Mouse (Mus musculus) limb, embryonic 15.5 days (tissue): Measurements from ENCODE around the gene Ffar1. TPM values are rescaled to one million over a fixed set of nuclear protein-coding genes. Genes with fewer than 3 reads are reported as not detected.

Experiments
- ATAC-seq: fragments of 200-750 bp; cut with Nextera tagmentation; 2 replicates; pipeline ENCODE4 v1.8.0; 2017; ENCODE audit warnings: low read depth, moderate TSS enrichment; ENCODE audit not compliant: insufficient number of reproducible peaks, low FRiP score, low TSS enrichment
- H3K27ac ChIP-seq: fragments of 300-500 bp; sonication (generic); 2 replicates; pipeline ENCODE4 v1.5.1; 2015; ENCODE audit warnings: moderate library complexity, mild to moderate bottlenecking, inconsistent platforms
- H3K27me3 ChIP-seq: fragments of 300-500 bp; sonication (generic); 2 replicates; pipeline ENCODE4 v1.6.1; 2015; ENCODE audit warnings: inconsistent platforms
- H3K36me3 ChIP-seq: fragments of 300-500 bp; sonication (generic); 2 replicates; pipeline ENCODE4 v1.6.1; 2015; ENCODE audit warnings: inconsistent platforms
- H3K4me1 ChIP-seq: fragments of 300-500 bp; sonication (generic); 2 replicates; pipeline ENCODE4 v1.6.1; 2015; ENCODE audit warnings: inconsistent platforms
- H3K4me2 ChIP-seq: fragments of 300-500 bp; sonication (generic); 2 replicates; pipeline ENCODE4 v1.6.1; 2015; ENCODE audit warnings: mild to moderate bottlenecking, inconsistent platforms
- H3K4me3 ChIP-seq: fragments of 300-500 bp; sonication (generic); 2 replicates; pipeline ENCODE4 v1.5.1; 2015; ENCODE audit warnings: mild to moderate bottlenecking, inconsistent platforms
- H3K9ac ChIP-seq: fragments of 300-500 bp; sonication (generic); 2 replicates; pipeline ENCODE4 v1.6.1; 2015; ENCODE audit warnings: inconsistent platforms
- H3K9me3 ChIP-seq: fragments of 300-500 bp; sonication (generic); 2 replicates; pipeline ENCODE4 v1.6.1; 2016; ENCODE audit warnings: inconsistent platforms
- WGBS: fragments of 180-500 bp; shearing (Covaris S2); methylation state at CpG from one replicate; pipeline ENCODE4 v1.1.7; 2015; 5-methylcytosine and 5-hydroxymethylcytosine counted together
- polyA plus RNA-seq: library from polyadenylated mRNA; unstranded; fragments of >200 nt; fragmentation: Nextera tagmentation; extraction: Ambion mirVana; gene quantifications from 2 replicates; pipeline ENCODE4 v1.2.1, GENCODE M21; 2015

The Ffar1 gene
- not detected in 2 replicates for polyA plus RNA-seq

DNA sequence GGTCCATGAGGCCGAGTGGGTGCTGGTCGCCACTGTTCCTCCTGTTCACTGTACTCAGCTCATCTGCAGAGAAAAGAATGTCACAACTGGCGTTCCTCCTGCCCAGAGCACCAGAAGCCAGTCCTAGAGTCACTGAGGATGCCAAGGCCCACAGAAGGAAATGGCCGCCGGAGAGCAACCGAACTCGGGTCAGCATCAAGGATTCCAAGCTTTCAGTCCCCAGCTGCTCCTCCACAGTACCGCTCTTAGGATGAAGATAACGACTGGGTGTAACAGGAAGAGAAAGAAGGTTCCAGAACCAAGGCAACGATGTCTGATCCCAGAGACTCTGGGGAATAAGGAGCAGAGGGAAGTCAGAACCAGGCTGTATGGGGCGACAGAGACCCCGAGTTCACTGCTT, at the start of gene Ffar1:
Gene Ffar1, minus strand, starts transcription at position 101 of the 400 bp plus-strand sequence.
- Histone ChIP-seq H3K27me3 (peaks cover 1% of the 10 kb centered on the region; the same call in 1 of the 2 replicates), H3K9me3 (no peaks in the 10 kb centered on the region), H3K4me3 (no peak within 1 kb of the TSS), H3K9ac (no peak within 1 kb of the TSS), H3K27ac (no peak within 1 kb of the TSS), H3K4me1 (no peaks in the 10 kb centered on the region; the same call in 1 of the 2 replicates), H3K4me2 (no peak within 1 kb of the TSS), H3K36me3 (no peaks in the 10 kb centered on the region)
- WGBS = 85% methylated on average over 12 of the region's 12 CpGs
- ATAC-seq = no peak

- no peak overlapping the region for H3K27ac ChIP-seq
- no peaks in the 10 kb centered on the region for H3K36me3 ChIP-seq
- 0 out of 2 replicates have a peak, but pooled peaks cover 3% of the 10 kb centered on the region for H3K27me3 ChIP-seq
- no peaks in the 10 kb centered on the region for H3K9me3 ChIP-seq
- no peak overlapping the region for H3K9ac ChIP-seq
- 65% methylated on average over 6 of the region's 6 CpGs for WGBS
- no peak overlapping the region for H3K4me3 ChIP-seq
- no peak for ATAC-seq
- no peak overlapping the region for H3K4me2 ChIP-seq
- peaks cover 17% of the 10 kb centered on the region for H3K4me1 ChIP-seq
Measured at GRCm38 (mm10) chr7:30909773-30910172, 48.4 kb upstream of the Ffar1 start.

- H3K4me1 ChIP-seq = peaks cover 17% of the 10 kb centered on the region
- H3K9ac ChIP-seq = no peak overlapping the region
- H3K9me3 ChIP-seq = no peaks in the 10 kb centered on the region
- H3K27ac ChIP-seq = no peak overlapping the region
- 0 out of 2 replicates have a peak, but pooled peaks have one; percentile 30 for ATAC-seq
- no peaks in the 10 kb centered on the region for H3K36me3 ChIP-seq
- WGBS = 24% methylated on average over 16 of the region's 17 CpGs
- H3K4me2 ChIP-seq = peak overlapping the region; percentile 53
- peak overlapping the region; percentile 28 for H3K4me3 ChIP-seq
- 0 out of 2 replicates have a peak, but pooled peaks cover 3% of the 10 kb centered on the region for H3K27me3 ChIP-seq
Measured at GRCm38 (mm10) chr7:30908992-30909431, 47.6 kb upstream of the Ffar1 start.

- Histone ChIP-seq H3K4me2 (peak overlapping the region; percentile 53), H3K4me1 (peaks cover 17% of the 10 kb centered on the region), H3K27ac (no peak overlapping the region), H3K27me3 (0 out of 2 replicates have a peak, but pooled peaks cover 3% of the 10 kb centered on the region), H3K9ac (no peak overlapping the region), H3K4me3 (peak overlapping the region; percentile 28), H3K9me3 (no peaks in the 10 kb centered on the region), H3K36me3 (no peaks in the 10 kb centered on the region)
- 1% methylated on average over 25 of the region's 26 CpGs for WGBS
- ATAC-seq = 0 out of 2 replicates have a peak, but pooled peaks have one; percentile 37
Measured at GRCm38 (mm10) chr7:30908277-30908991, 47.1 kb upstream of the Ffar1 start.

GRCm38 (mm10) chr7:30904042-30904441, 42.7 kb upstream of the Ffar1 start:
- Histone ChIP-seq H3K27me3 (0 out of 2 replicates have a peak, but pooled peaks cover 3% of the 10 kb centered on the region), H3K27ac (no peak overlapping the region), H3K4me3 (no peak overlapping the region), H3K36me3 (no peaks in the 10 kb centered on the region), H3K9ac (no peak overlapping the region), H3K4me1 (peaks cover 13% of the 10 kb centered on the region), H3K9me3 (no peaks in the 10 kb centered on the region), H3K4me2 (no peak overlapping the region)
- WGBS = 41% methylated on average over 4 of the region's 4 CpGs
- ATAC-seq = no peak

DNA sequence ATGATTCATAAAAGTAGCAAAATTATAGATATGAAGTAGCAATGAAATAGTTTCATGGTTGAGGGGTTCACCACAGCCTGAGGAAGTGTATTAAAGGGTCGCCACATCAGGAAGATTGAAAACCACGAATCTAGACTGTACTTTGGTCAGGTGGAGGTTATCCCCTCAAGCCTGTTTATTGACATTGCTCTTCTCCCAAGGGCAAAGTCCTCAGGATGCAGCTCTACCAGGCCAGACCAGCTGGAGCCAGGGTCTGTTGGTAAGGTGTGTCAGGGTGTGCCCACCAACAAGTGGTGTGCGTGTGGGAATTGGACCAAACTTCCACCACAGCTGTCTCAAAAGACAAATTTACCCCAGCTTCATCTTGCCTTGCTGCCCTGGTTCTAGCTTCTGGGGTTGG, 33.9 kb upstream of the Ffar1 start:
- no peak overlapping the region for H3K9ac ChIP-seq
- no peak overlapping the region for H3K4me2 ChIP-seq
- no peaks in the 10 kb centered on the region for H3K9me3 ChIP-seq
- no peaks in the 10 kb centered on the region for H3K27me3 ChIP-seq
- no peaks in the 10 kb centered on the region for H3K36me3 ChIP-seq
- H3K4me3 ChIP-seq = no peak overlapping the region
- 80% methylated on average over 3 of the region's 3 CpGs for WGBS
- ATAC-seq = no peak
- H3K27ac ChIP-seq = no peak overlapping the region
- H3K4me1 ChIP-seq = 0 out of 2 replicates have a peak, but pooled peaks cover 7% of the 10 kb centered on the region

GRCm38 (mm10) chr7:30892515-30892914, 31.2 kb upstream of the Ffar1 start:
- no peak overlapping the region for H3K4me3 ChIP-seq
- no peak overlapping the region for H3K4me2 ChIP-seq
- H3K9me3 ChIP-seq = no peaks in the 10 kb centered on the region
- no peak for ATAC-seq
- 50% methylated on average over 3 of the region's 3 CpGs for WGBS
- H3K9ac ChIP-seq = no peak overlapping the region; the same call in 1 of the 2 replicates
- no peaks in the 10 kb centered on the region for H3K27me3 ChIP-seq
- no peak overlapping the region for H3K27ac ChIP-seq
- no peaks in the 10 kb centered on the region for H3K36me3 ChIP-seq
- 0 out of 2 replicates have a peak, but pooled peaks cover 3% of the 10 kb centered on the region for H3K4me1 ChIP-seq

GRCm38 (mm10) chr7:30891746-30892145, 30.4 kb upstream of the Ffar1 start:
- no peak overlapping the region for H3K4me2 ChIP-seq
- H3K9me3 ChIP-seq = no peaks in the 10 kb centered on the region
- H3K4me1 ChIP-seq = 0 out of 2 replicates have a peak, but pooled peaks cover 3% of the 10 kb centered on the region
- no peaks in the 10 kb centered on the region for H3K36me3 ChIP-seq
- H3K27ac ChIP-seq = no peak overlapping the region
- H3K27me3 ChIP-seq = no peaks in the 10 kb centered on the region
- 84% methylated on average over 9 of the region's 9 CpGs for WGBS
- no peak overlapping the region for H3K4me3 ChIP-seq
- no peak for ATAC-seq
- no peak overlapping the region for H3K9ac ChIP-seq

GRCm38 (mm10) chr7:30890681-30891080, 29.3 kb upstream of the Ffar1 start:
- ATAC-seq = no peak
- Histone ChIP-seq H3K27me3 (no peaks in the 10 kb centered on the region), H3K9ac (no peak overlapping the region), H3K9me3 (no peaks in the 10 kb centered on the region), H3K4me1 (0 out of 2 replicates have a peak, but pooled peaks cover 3% of the 10 kb centered on the region), H3K27ac (no peak overlapping the region), H3K4me3 (no peak overlapping the region), H3K4me2 (no peak overlapping the region), H3K36me3 (no peaks in the 10 kb centered on the region)
- WGBS = 63% methylated on average over 2 of the region's 2 CpGs

DNA sequence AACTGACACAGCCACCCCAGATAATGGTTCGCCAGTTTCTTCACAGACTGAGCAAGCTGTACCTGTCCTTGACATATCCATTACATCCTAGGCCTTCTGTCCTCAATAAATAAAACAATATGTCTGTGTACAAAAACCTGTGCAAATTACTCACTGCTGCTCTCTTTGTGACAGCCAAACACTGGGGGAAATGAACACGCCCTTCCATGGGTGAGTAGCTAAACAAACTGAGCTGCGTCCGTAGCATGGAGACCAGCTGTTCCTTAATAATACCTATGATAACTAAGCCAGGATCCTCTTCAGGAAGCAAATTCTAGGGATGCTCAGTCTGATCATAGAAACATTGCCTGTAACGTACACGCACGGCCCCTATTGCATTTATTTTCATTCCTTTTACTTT, 27.4 kb upstream of the Ffar1 start:
- 0 out of 2 replicates have a peak, but pooled peaks cover 3% of the 10 kb centered on the region for H3K4me1 ChIP-seq
- H3K4me2 ChIP-seq = no peak overlapping the region
- no peak overlapping the region for H3K4me3 ChIP-seq
- no peaks in the 10 kb centered on the region for H3K36me3 ChIP-seq
- no peaks in the 10 kb centered on the region for H3K27me3 ChIP-seq
- no peak overlapping the region for H3K27ac ChIP-seq
- no peaks in the 10 kb centered on the region for H3K9me3 ChIP-seq
- no peak for ATAC-seq
- WGBS = 81% methylated on average over 7 of the region's 7 CpGs
- H3K9ac ChIP-seq = no peak overlapping the region

GRCm38 (mm10) chr7:30887568-30888188, 26.3 kb upstream of the Ffar1 start:
- Histone ChIP-seq H3K9ac (no peak overlapping the region), H3K4me3 (no peak overlapping the region), H3K4me1 (0 out of 2 replicates have a peak, but pooled peaks cover 3% of the 10 kb centered on the region), H3K9me3 (no peaks in the 10 kb centered on the region), H3K27ac (no peak overlapping the region), H3K4me2 (no peak overlapping the region), H3K27me3 (no peaks in the 10 kb centered on the region), H3K36me3 (no peaks in the 10 kb centered on the region)
- no peak for ATAC-seq
- 76% methylated on average over 14 of the region's 14 CpGs for WGBS

GRCm38 (mm10) chr7:30886852-30887251, 25.5 kb upstream of the Ffar1 start:
- Histone ChIP-seq H3K36me3 (no peaks in the 10 kb centered on the region), H3K4me3 (no peak overlapping the region), H3K27ac (no peak overlapping the region), H3K4me2 (no peak overlapping the region), H3K9ac (no peak overlapping the region), H3K4me1 (no peaks in the 10 kb centered on the region), H3K27me3 (no peaks in the 10 kb centered on the region), H3K9me3 (no peaks in the 10 kb centered on the region)
- ATAC-seq = no peak
- 74% methylated on average over 4 of the region's 4 CpGs for WGBS
